Mouse (Mus musculus): ENCODE results near the gene Chrm3. TPM values are rescaled to one million over a fixed set of nuclear protein-coding genes. Genes with fewer than 3 reads are reported as not detected.

Gene Chrm3
- polyA plus RNA-seq, 1 experiment from 2014 or later = 0.22 TPM

DNA sequence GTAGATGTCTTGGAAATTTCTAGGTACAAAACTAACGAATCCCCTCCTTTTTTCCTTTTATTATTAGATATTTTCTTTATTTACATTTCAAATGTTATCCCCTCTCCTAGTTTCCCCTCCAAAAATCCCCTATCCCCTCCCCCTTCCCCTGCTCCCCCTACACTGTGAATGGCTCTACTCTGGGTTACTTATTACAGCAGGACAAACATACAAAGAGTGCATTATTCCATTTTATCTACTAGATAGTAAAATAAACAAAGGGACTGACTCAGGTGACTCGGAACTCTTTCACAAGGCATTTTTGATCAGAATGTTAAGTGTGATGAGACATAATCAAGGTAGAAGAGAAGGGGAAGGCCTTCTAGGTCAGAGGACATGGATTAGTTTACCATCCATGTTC lies 148.5 kb downstream of the Chrm3 start:
- Histone ChIP-seq H3K9me3 (ENCODE audit: control insufficient read depth, low read length) (no peaks in the 10 kb centered on the region), H3K4me3 (ENCODE audit: low read depth, low read length) (no peak overlapping the region), H3K4me1 (replicated peaks; ENCODE audit: control insufficient read depth, insufficient read depth, low read length) (no peaks in the 10 kb centered on the region), H3K27me3 (replicated peaks; ENCODE audit: control insufficient read depth, insufficient read depth, low read length) (no peaks in the 10 kb centered on the region), H3K9ac (ENCODE audit: low read depth, low read length) (no peak overlapping the region), H3K36me3 (ENCODE audit: control insufficient read depth, insufficient read depth, low read length) (no peaks in the 10 kb centered on the region), H3K27ac (ENCODE audit: low read depth, low read length) (no peak overlapping the region), H3K4me2 (no peak overlapping the region)
- 69% methylated on average over 2 of the region's 2 CpGs for WGBS
- ATAC-seq (replicated peaks; ENCODE audit: low FRiP score) (no peak), DNase-seq (ENCODE audit: low spot score) (no peak)

- ATAC-seq (replicated peaks; ENCODE audit: low FRiP score) (no peak), DNase-seq (ENCODE audit: low spot score) (no peak)
- WGBS = no CpG with 5 or more reads among the region's 1 CpGs
- H3K27ac ChIP-seq (ENCODE audit: low read depth, low read length) = no peak overlapping the region
- H3K4me1 ChIP-seq (replicated peaks; ENCODE audit: control insufficient read depth, insufficient read depth, low read length) = no peaks in the 10 kb centered on the region
- H3K36me3 ChIP-seq (ENCODE audit: control insufficient read depth, insufficient read depth, low read length) = no peaks in the 10 kb centered on the region
- H3K9me3 ChIP-seq (ENCODE audit: control insufficient read depth, low read length) = no peaks in the 10 kb centered on the region
- H3K27me3 ChIP-seq (replicated peaks; ENCODE audit: control insufficient read depth, insufficient read depth, low read length) = no peaks in the 10 kb centered on the region
- H3K4me3 ChIP-seq (ENCODE audit: low read depth, low read length) = no peak overlapping the region
- H3K9ac ChIP-seq (ENCODE audit: low read depth, low read length) = no peak overlapping the region
- no peak overlapping the region for H3K4me2 ChIP-seq
Observed at GRCm38 (mm10) chr13:10210522-10211244, 150.0 kb downstream of the Chrm3 start.

DNA sequence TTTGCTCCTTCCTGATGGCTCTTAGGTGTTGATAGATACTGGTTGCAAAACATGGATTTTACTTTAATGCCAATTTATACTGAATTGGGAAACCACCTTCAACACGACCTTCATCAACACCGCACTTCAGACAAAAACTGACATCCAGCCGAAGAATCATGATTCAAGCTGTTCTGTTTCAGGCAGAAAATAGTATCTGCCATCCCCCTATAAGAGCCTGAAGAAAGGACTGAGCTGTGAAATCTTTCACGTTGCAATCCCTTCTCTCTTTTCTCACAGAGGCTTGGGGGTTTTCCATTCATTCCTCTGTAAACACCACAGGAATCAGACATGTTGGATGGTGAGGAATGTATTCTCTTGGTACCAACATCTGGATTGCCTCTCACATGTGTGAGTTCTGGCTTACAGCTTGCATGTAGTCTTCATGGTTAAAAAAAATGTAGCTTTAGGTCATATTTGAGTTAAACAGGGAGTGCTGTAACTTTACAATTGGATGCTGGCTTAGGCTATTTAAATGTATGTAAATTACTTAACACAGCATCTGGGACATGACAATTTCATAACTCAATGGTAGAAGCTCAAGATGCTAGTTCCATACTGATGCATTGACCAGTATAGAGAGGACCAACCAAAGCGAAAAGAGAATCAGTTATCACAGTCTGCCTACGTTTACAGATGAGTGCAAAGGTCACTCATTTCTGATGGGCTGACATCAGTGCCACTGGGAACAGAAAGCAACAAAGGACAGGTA lies 161.3 kb downstream of the Chrm3 start:
- 76% methylated on average over 6 of the region's 6 CpGs for WGBS
- Histone ChIP-seq H3K4me2 (no peak overlapping the region), H3K9ac (ENCODE audit: low read depth, low read length) (no peak overlapping the region), H3K4me1 (replicated peaks; ENCODE audit: control insufficient read depth, insufficient read depth, low read length) (no peaks in the 10 kb centered on the region), H3K27me3 (replicated peaks; ENCODE audit: control insufficient read depth, insufficient read depth, low read length) (no peaks in the 10 kb centered on the region), H3K27ac (ENCODE audit: low read depth, low read length) (no peak overlapping the region), H3K9me3 (ENCODE audit: control insufficient read depth, low read length) (no peaks in the 10 kb centered on the region), H3K4me3 (ENCODE audit: low read depth, low read length) (no peak overlapping the region), H3K36me3 (ENCODE audit: control insufficient read depth, insufficient read depth, low read length) (no peaks in the 10 kb centered on the region)
- no peak for DNase-seq (ENCODE audit: low spot score)
- ATAC-seq (replicated peaks; ENCODE audit: low FRiP score) = no peak

GRCm38 (mm10) chr13:10189829-10190228 lies 170.8 kb downstream of the Chrm3 start:
- Histone ChIP-seq H3K36me3 (ENCODE audit: control insufficient read depth, insufficient read depth, low read length) (no peaks in the 10 kb centered on the region), H3K4me3 (ENCODE audit: low read depth, low read length) (no peak overlapping the region), H3K9ac (ENCODE audit: low read depth, low read length) (no peak overlapping the region), H3K27ac (ENCODE audit: low read depth, low read length) (no peak overlapping the region), H3K4me1 (replicated peaks; ENCODE audit: control insufficient read depth, insufficient read depth, low read length) (no peaks in the 10 kb centered on the region), H3K27me3 (replicated peaks; ENCODE audit: control insufficient read depth, insufficient read depth, low read length) (no peaks in the 10 kb centered on the region), H3K9me3 (ENCODE audit: control insufficient read depth, low read length) (no peaks in the 10 kb centered on the region), H3K4me2 (no peak overlapping the region)
- 60% methylated on average over 2 of the region's 2 CpGs for WGBS
- ATAC-seq (replicated peaks; ENCODE audit: low FRiP score) = no peak
- DNase-seq (ENCODE audit: low spot score) = no peak

DNA sequence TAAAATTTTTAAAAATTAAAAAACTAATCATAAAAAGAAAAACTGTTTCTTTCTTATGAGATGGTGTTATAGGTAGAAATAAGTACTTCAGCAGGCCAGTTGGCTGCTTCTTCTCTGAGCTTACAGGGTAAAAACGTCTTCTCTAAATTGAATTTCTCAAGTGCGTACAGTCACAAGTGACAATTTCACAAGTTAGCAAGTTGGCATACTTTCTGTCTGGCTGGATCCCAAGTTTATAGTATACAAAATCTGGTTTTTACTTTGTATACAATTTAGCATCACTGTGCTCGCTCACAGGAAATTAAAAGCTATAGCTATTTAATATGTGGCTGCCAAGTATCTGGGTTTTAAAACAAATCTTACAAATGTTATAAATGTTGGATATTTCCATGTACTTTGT lies 172.7 kb downstream of the Chrm3 start:
- H3K27me3 ChIP-seq (replicated peaks; ENCODE audit: control insufficient read depth, insufficient read depth, low read length) = no peaks in the 10 kb centered on the region
- H3K27ac ChIP-seq (ENCODE audit: low read depth, low read length) = no peak overlapping the region
- DNase-seq (ENCODE audit: low spot score) = no peak
- WGBS = 84% methylated on average over 3 of the region's 3 CpGs
- no peak overlapping the region for H3K4me3 ChIP-seq (ENCODE audit: low read depth, low read length)
- H3K36me3 ChIP-seq (ENCODE audit: control insufficient read depth, insufficient read depth, low read length) = no peaks in the 10 kb centered on the region
- no peaks in the 10 kb centered on the region for H3K9me3 ChIP-seq (ENCODE audit: control insufficient read depth, low read length)
- H3K9ac ChIP-seq (ENCODE audit: low read depth, low read length) = no peak overlapping the region
- no peaks in the 10 kb centered on the region for H3K4me1 ChIP-seq (replicated peaks; ENCODE audit: control insufficient read depth, insufficient read depth, low read length)
- no peak for ATAC-seq (replicated peaks; ENCODE audit: low FRiP score)
- H3K4me2 ChIP-seq = no peak overlapping the region

DNA sequence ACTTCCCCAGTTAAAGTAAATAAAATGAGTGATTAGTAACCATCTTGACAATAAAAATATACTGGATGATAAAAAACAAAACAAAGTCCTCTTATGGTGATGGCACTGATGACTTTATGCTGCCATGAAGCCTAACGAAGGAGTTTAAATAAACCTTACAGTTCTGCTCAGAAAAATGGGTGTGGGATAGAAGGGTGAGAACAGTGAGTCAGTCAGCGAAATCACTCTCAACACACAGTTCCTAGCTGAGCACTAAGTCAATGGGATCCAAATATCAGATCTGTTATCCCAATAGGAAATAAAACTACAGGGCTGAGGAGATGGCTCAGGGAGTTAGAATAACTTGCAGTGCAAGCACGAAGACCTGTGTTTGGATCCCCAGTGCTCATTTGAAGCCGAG lies 176.8 kb downstream of the Chrm3 start:
- H3K9me3 ChIP-seq (ENCODE audit: control insufficient read depth, low read length) = no peaks in the 10 kb centered on the region
- no peak overlapping the region for H3K4me2 ChIP-seq
- H3K4me1 ChIP-seq (replicated peaks; ENCODE audit: control insufficient read depth, insufficient read depth, low read length) = no peaks in the 10 kb centered on the region
- no peaks in the 10 kb centered on the region for H3K27me3 ChIP-seq (replicated peaks; ENCODE audit: control insufficient read depth, insufficient read depth, low read length)
- no peaks in the 10 kb centered on the region for H3K36me3 ChIP-seq (ENCODE audit: control insufficient read depth, insufficient read depth, low read length)
- no peak overlapping the region for H3K4me3 ChIP-seq (ENCODE audit: low read depth, low read length)
- no peak overlapping the region for H3K27ac ChIP-seq (ENCODE audit: low read depth, low read length)
- ATAC-seq (replicated peaks; ENCODE audit: low FRiP score) = no peak
- WGBS = 73% methylated on average over 4 of the region's 4 CpGs
- no peak overlapping the region for H3K9ac ChIP-seq (ENCODE audit: low read depth, low read length)
- no peak for DNase-seq (ENCODE audit: low spot score)

DNA sequence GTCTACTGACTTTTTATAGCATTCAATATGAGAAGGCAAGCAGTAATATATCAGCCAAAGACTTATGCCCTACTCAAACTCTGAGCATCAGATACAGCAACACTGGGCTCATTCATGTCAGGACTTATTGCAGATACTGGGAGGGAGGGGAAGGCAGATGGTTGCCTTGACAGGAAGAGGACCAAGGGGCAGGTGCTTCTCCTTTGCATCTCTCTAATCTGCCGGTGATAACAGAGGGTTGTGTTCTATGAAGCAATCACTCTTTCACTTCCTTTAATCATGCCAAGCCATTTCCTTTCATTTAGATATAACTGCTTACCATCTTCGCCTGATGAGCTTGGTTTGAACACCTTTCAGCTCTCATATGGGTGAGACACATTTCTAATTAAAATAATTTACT lies 177.9 kb downstream of the Chrm3 start:
- no peak for ATAC-seq (replicated peaks; ENCODE audit: low FRiP score)
- Histone ChIP-seq H3K27me3 (replicated peaks; ENCODE audit: control insufficient read depth, insufficient read depth, low read length) (no peaks in the 10 kb centered on the region), H3K36me3 (ENCODE audit: control insufficient read depth, insufficient read depth, low read length) (no peaks in the 10 kb centered on the region), H3K4me1 (replicated peaks; ENCODE audit: control insufficient read depth, insufficient read depth, low read length) (no peaks in the 10 kb centered on the region), H3K4me2 (no peak overlapping the region), H3K9me3 (ENCODE audit: control insufficient read depth, low read length) (no peaks in the 10 kb centered on the region), H3K9ac (ENCODE audit: low read depth, low read length) (no peak overlapping the region), H3K27ac (ENCODE audit: low read depth, low read length) (no peak overlapping the region), H3K4me3 (ENCODE audit: low read depth, low read length) (no peak overlapping the region)
- no peak for DNase-seq (ENCODE audit: low spot score)
- 52% methylated on average over 2 of the region's 2 CpGs for WGBS

GRCm38 (mm10) chr13:10170529-10170928 lies 190.1 kb downstream of the Chrm3 start:
- ATAC-seq (replicated peaks; ENCODE audit: low FRiP score) (no peak), DNase-seq (ENCODE audit: low spot score) (no peak)
- WGBS = 89% methylated on average over 2 of the region's 2 CpGs
- Histone ChIP-seq H3K4me1 (replicated peaks; ENCODE audit: control insufficient read depth, insufficient read depth, low read length) (no peaks in the 10 kb centered on the region), H3K9me3 (ENCODE audit: control insufficient read depth, low read length) (no peaks in the 10 kb centered on the region), H3K9ac (ENCODE audit: low read depth, low read length) (no peak overlapping the region), H3K27ac (ENCODE audit: low read depth, low read length) (no peak overlapping the region), H3K4me3 (ENCODE audit: low read depth, low read length) (no peak overlapping the region), H3K4me2 (no peak overlapping the region), H3K36me3 (ENCODE audit: control insufficient read depth, insufficient read depth, low read length) (no peaks in the 10 kb centered on the region), H3K27me3 (replicated peaks; ENCODE audit: control insufficient read depth, insufficient read depth, low read length) (no peaks in the 10 kb centered on the region)

- Histone ChIP-seq H3K4me2 (no peak overlapping the region), H3K4me3 (ENCODE audit: low read depth, low read length) (no peak overlapping the region), H3K27ac (ENCODE audit: low read depth, low read length) (no peak overlapping the region), H3K4me1 (replicated peaks; ENCODE audit: control insufficient read depth, insufficient read depth, low read length) (no peaks in the 10 kb centered on the region), H3K9ac (ENCODE audit: low read depth, low read length) (no peak overlapping the region), H3K27me3 (replicated peaks; ENCODE audit: control insufficient read depth, insufficient read depth, low read length) (no peaks in the 10 kb centered on the region), H3K9me3 (ENCODE audit: control insufficient read depth, low read length) (no peaks in the 10 kb centered on the region), H3K36me3 (ENCODE audit: control insufficient read depth, insufficient read depth, low read length) (no peaks in the 10 kb centered on the region)
- no peak for DNase-seq (ENCODE audit: low spot score)
- ATAC-seq (replicated peaks; ENCODE audit: low FRiP score) = no peak
Observed at GRCm38 (mm10) chr13:10163354-10163753, 197.3 kb downstream of the Chrm3 start.

Data from liver, embryonic 11.5 days (tissue).